27 mouse cellular contexts compared by ENCODE assay signal in genomic region chr5:123932927-123933326, GRCm38 (mm10). TPM values are rescaled to one million over a fixed set of nuclear protein-coding genes. Genes with fewer than 3 reads are reported as not detected.
DNase-seq lines count a peak whose midpoint lies in the region; ATAC-seq and TF ChIP-seq lines count a peak whose summit lies in the region.
"Had no signal": no experiment of that assay in that cellular context is flagged by ENCODE, and none has a peak within 500 bp of the region (broad histone marks: within the 10 kb centered on the region; RNA-seq: fewer than 3 reads in every experiment).

No protein-coding gene starts in this region.

- no peak overlapping the region for H3K4me2 ChIP-seq in intestine, postnatal 0 days (replicated peaks; ENCODE audit: low read depth)
- no peak overlapping the region for H3K4me2 ChIP-seq in intestine, embryonic 16.5 days (ENCODE audit: low read depth, low read length)
- H3K4me2 ChIP-seq in lung, embryonic 14.5 days: no peak overlapping the region
- no peak overlapping the region for H3K4me2 ChIP-seq in stomach, postnatal 0 days (replicated peaks; ENCODE audit: low read depth)
- H3K4me2 ChIP-seq: limb, embryonic 12.5 days; neural tube, embryonic 15.5 days; stomach, embryonic 15.5 days had no signal

- no peak overlapping the region for H3K27ac ChIP-seq in intestine, postnatal 0 days (ENCODE audit: low read depth, low read length)
- H3K27ac ChIP-seq in intestine, embryonic 16.5 days (ENCODE audit: low read length): no peak overlapping the region
- H3K27ac ChIP-seq in lung, embryonic 14.5 days (ENCODE audit: low read depth): no peak overlapping the region
- no peak overlapping the region for H3K27ac ChIP-seq in stomach, postnatal 0 days (replicated peaks)
- H3K27ac ChIP-seq: forebrain, embryonic 10.5 days; heart, embryonic 10.5 days; limb, embryonic 12.5 days; neural tube, embryonic 15.5 days; stomach, embryonic 15.5 days had no signal

- TF ChIP-seq POLR2A in lung, adult 2 months (IDR thresholded peaks at IDR 0.05; ENCODE audit: borderline replicate concordance, extremely low read depth, low read depth, low read length): no peak

- no peak overlapping the region for H3K4me3 ChIP-seq in intestine, postnatal 0 days (ENCODE audit: low read depth, low read length)
- no peak overlapping the region for H3K4me3 ChIP-seq in intestine, embryonic 16.5 days (ENCODE audit: low read length)
- no peak overlapping the region for H3K4me3 ChIP-seq in lung, embryonic 14.5 days (ENCODE audit: low read depth, low read length)
- H3K4me3 ChIP-seq in lung, adult 2 months (replicated peaks; ENCODE audit: extremely low read depth, low read depth, low read length): no peak overlapping the region
- H3K4me3 ChIP-seq in stomach, postnatal 0 days (ENCODE audit: low read depth, low read length): no peak overlapping the region
- H3K4me3 ChIP-seq: forebrain, embryonic 10.5 days; heart, embryonic 10.5 days; limb, embryonic 12.5 days; neural tube, embryonic 15.5 days; stomach, embryonic 15.5 days had no signal

- DNase-seq in lung, embryonic 14.5 days: no peak
- DNase-seq in lung, adult 2 months: no peak
- DNase-seq in NIH3T3 (ENCODE audit: low read depth): peak; percentile 11
- DNase-seq in stomach, postnatal 0 days (ENCODE audit: low spot score): no peak
- DNase-seq: adrenal gland, adult 2 months; cerebellum, adult 11 months; cerebellum, postnatal 10 days; kidney, adult 11 months; lung, postnatal 36 days; right cerebral cortex, adult 18-20 months; thymus, adult 18-20 months; thymus, postnatal 36 days had no signal

- peaks cover 6% of the 10 kb centered on the region; the same call in 1 of the 2 replicates for H3K36me3 ChIP-seq in intestine, postnatal 0 days (ENCODE audit: control insufficient read depth, insufficient read depth)
- H3K36me3 ChIP-seq in intestine, embryonic 16.5 days (ENCODE audit: control insufficient read depth, insufficient read depth, low read length): peaks cover 3% of the 10 kb centered on the region; the same call in 1 of the 2 replicates
- H3K36me3 ChIP-seq in lung, embryonic 14.5 days (ENCODE audit: insufficient read depth): peaks cover 13% of the 10 kb centered on the region
- H3K36me3 ChIP-seq in stomach, postnatal 0 days (ENCODE audit: control insufficient read depth, insufficient read depth, low read length): no peaks in the 10 kb centered on the region

- no peak for TF ChIP-seq EP300 in stomach, postnatal 0 days (optimal IDR thresholded peaks at IDR 0.05)

- no peak overlapping the region for H3K9ac ChIP-seq in intestine, postnatal 0 days (ENCODE audit: low read depth, low read length)
- H3K9ac ChIP-seq in intestine, embryonic 16.5 days (ENCODE audit: low read depth, low read length): no peak overlapping the region
- no peak overlapping the region for H3K9ac ChIP-seq in lung, embryonic 14.5 days
- no peak overlapping the region for H3K9ac ChIP-seq in stomach, postnatal 0 days (ENCODE audit: low read length)
- H3K9ac ChIP-seq: limb, embryonic 12.5 days; neural tube, embryonic 15.5 days; stomach, embryonic 15.5 days had no signal

- no peaks in the 10 kb centered on the region for H3K9me3 ChIP-seq in intestine, postnatal 0 days (ENCODE audit: control insufficient read depth)
- H3K9me3 ChIP-seq in intestine, embryonic 16.5 days (ENCODE audit: control insufficient read depth, low read length): no peaks in the 10 kb centered on the region
- no peaks in the 10 kb centered on the region for H3K9me3 ChIP-seq in lung, embryonic 14.5 days (ENCODE audit: low read depth, low read length)
- H3K9me3 ChIP-seq in stomach, postnatal 0 days (ENCODE audit: control insufficient read depth, low read length): no peaks in the 10 kb centered on the region
- H3K9me3 ChIP-seq: forebrain, embryonic 10.5 days; heart, embryonic 10.5 days; limb, embryonic 12.5 days; neural tube, embryonic 15.5 days; stomach, embryonic 15.5 days had no signal

- H3K4me1 ChIP-seq in intestine, postnatal 0 days (replicated peaks; ENCODE audit: control insufficient read depth, insufficient read depth, low read length): peaks cover 3% of the 10 kb centered on the region; the same call in 1 of the 2 replicates
- H3K4me1 ChIP-seq in intestine, embryonic 16.5 days (ENCODE audit: control insufficient read depth, insufficient read depth, low read length): peaks cover 2% of the 10 kb centered on the region; the same call in 1 of the 2 replicates
- no peaks in the 10 kb centered on the region for H3K4me1 ChIP-seq in lung, embryonic 14.5 days (ENCODE audit: insufficient read depth)
- no peaks in the 10 kb centered on the region for H3K4me1 ChIP-seq in lung, adult 2 months (ENCODE audit: control insufficient read depth, insufficient read depth, low read length)
- no peaks in the 10 kb centered on the region for H3K4me1 ChIP-seq in stomach, postnatal 0 days (replicated peaks; ENCODE audit: control insufficient read depth, insufficient read depth)

- TF ChIP-seq CTCF in intestine, postnatal 0 days (IDR thresholded peaks at IDR 0.05; ENCODE audit: low read depth): peak; percentile 40; the same call in 1 of the 2 replicates
- TF ChIP-seq CTCF in lung, embryonic 14.5 days (IDR thresholded peaks at IDR 0.05; ENCODE audit: low read depth): peak; percentile 29; the same call in 1 of the 2 replicates
- TF ChIP-seq CTCF in lung, adult 2 months (IDR thresholded peaks at IDR 0.05; ENCODE audit: insufficient read depth, low read length): no peak
- TF ChIP-seq CTCF in stomach, postnatal 0 days (IDR thresholded peaks at IDR 0.05; ENCODE audit: low read depth): peak; percentile 43

- no peaks in the 10 kb centered on the region for H3K27me3 ChIP-seq in intestine, postnatal 0 days (replicated peaks; ENCODE audit: control insufficient read depth, insufficient read depth, low read length)
- H3K27me3 ChIP-seq in intestine, embryonic 16.5 days (replicated peaks; ENCODE audit: control insufficient read depth, insufficient read depth, low read length): no peaks in the 10 kb centered on the region
- H3K27me3 ChIP-seq in lung, embryonic 14.5 days (ENCODE audit: insufficient read depth, low read length): no peaks in the 10 kb centered on the region
- no peaks in the 10 kb centered on the region for H3K27me3 ChIP-seq in stomach, postnatal 0 days (ENCODE audit: control insufficient read depth, insufficient read depth, low read length)
- H3K27me3 ChIP-seq: limb, embryonic 12.5 days; neural tube, embryonic 15.5 days; stomach, embryonic 15.5 days had no signal

- no peak for ATAC-seq in intestine, postnatal 0 days
- ATAC-seq in intestine, embryonic 16.5 days: no peak
- no peak for ATAC-seq in lung, embryonic 14.5 days (ENCODE audit: insufficient read depth)
- no peak for ATAC-seq in stomach, postnatal 0 days (ENCODE audit: low FRiP score, low TSS enrichment)
- no peak for ATAC-seq in monocyte, adult 5-6 weeks (replicated peaks; ENCODE audit: insufficient number of reproducible peaks, low FRiP score, low TSS enrichment, poor library complexity, severe bottlenecking)
- ATAC-seq: hindbrain, embryonic 16.5 days; midbrain, embryonic 16.5 days had no signal

RNA-seq across cellular contexts. Expression of gene Ccdc62, which starts 2.4 kb away (rescaled TPM):
- polyA plus RNA-seq in intestine, postnatal 0 days (2015; fragmentation: Nextera tagmentation; extraction: Ambion mirVana): 3.8 and 4.0 TPM in 2 replicates
- 5.1 and 5.2 TPM in 2 replicates for polyA plus RNA-seq in intestine, embryonic 16.5 days (2015; fragmentation: Nextera tagmentation; extraction: Ambion mirVana)
- polyA plus RNA-seq in lung, embryonic 14.5 days (2014; fragmentation: Nextera tagmentation; extraction: Ambion mirVana): 8.3 and 9.3 TPM in 2 replicates
- polyA plus RNA-seq in lung, adult 2 months (2012; rRNA removed): 2.0 and 3.2 TPM in 2 replicates
- 5.4 TPM in 2 replicates for polyA plus RNA-seq in stomach, postnatal 0 days (2015; fragmentation: Nextera tagmentation; extraction: Ambion mirVana)
- total RNA-seq in monocyte, adult 5-6 weeks (2017): 0.97 to 2.9 TPM (median 1.2 TPM) in 3 replicates

RNA-seq across cellular contexts. Expression of gene Gm43518, which starts 5.7 kb away (rescaled TPM):
- 0.35 and 0.41 TPM in 2 replicates for polyA plus RNA-seq in intestine, postnatal 0 days (2015; fragmentation: Nextera tagmentation; extraction: Ambion mirVana)
- 1.2 and 2.8 TPM in 2 replicates for polyA plus RNA-seq in intestine, embryonic 16.5 days (2015; fragmentation: Nextera tagmentation; extraction: Ambion mirVana)
- polyA plus RNA-seq in lung, embryonic 14.5 days (2014; fragmentation: Nextera tagmentation; extraction: Ambion mirVana): 0.95 and 1.4 TPM in 2 replicates
- 0.41 and 0.53 TPM in 2 replicates for polyA plus RNA-seq in lung, adult 2 months (2012; rRNA removed)
- 0.56 and 0.91 TPM in 2 replicates for polyA plus RNA-seq in stomach, postnatal 0 days (2015; fragmentation: Nextera tagmentation; extraction: Ambion mirVana)
- total RNA-seq in monocyte, adult 5-6 weeks (2017): not detected in 3 replicates
- total RNA-seq: gastrocnemius, adult 18-20 months; left cerebral cortex, postnatal 14 days had no signal
- polyA plus RNA-seq: adrenal gland, adult 2 months; C2C12; embryonic facial prominence, embryonic 11.5 days had no signal

RNA-seq across cellular contexts. Expression of gene Denr, which starts 26.0 kb away (rescaled TPM):
- 82.7 and 89.1 TPM in 2 replicates for polyA plus RNA-seq in intestine, postnatal 0 days (2015; fragmentation: Nextera tagmentation; extraction: Ambion mirVana)
- 96.2 and 115 TPM in 2 replicates for polyA plus RNA-seq in intestine, embryonic 16.5 days (2015; fragmentation: Nextera tagmentation; extraction: Ambion mirVana)
- polyA plus RNA-seq in lung, embryonic 14.5 days (2014; fragmentation: Nextera tagmentation; extraction: Ambion mirVana): 130 and 137 TPM in 2 replicates
- polyA plus RNA-seq in lung, adult 2 months (2012; rRNA removed): 18.7 and 20.3 TPM in 2 replicates
- polyA plus RNA-seq in stomach, postnatal 0 days (2015; fragmentation: Nextera tagmentation; extraction: Ambion mirVana): 107 and 122 TPM in 2 replicates
- total RNA-seq in monocyte, adult 5-6 weeks (2017): 29.5 to 40.2 TPM (median 34.4 TPM) in 3 replicates

RNA-seq across cellular contexts. Expression of gene Hip1r, which starts 40.5 kb away (rescaled TPM):
- polyA plus RNA-seq in intestine, postnatal 0 days (2015; fragmentation: Nextera tagmentation; extraction: Ambion mirVana): 18.3 and 22.6 TPM in 2 replicates
- 33.8 and 34.8 TPM in 2 replicates for polyA plus RNA-seq in intestine, embryonic 16.5 days (2015; fragmentation: Nextera tagmentation; extraction: Ambion mirVana)
- polyA plus RNA-seq in lung, embryonic 14.5 days (2014; fragmentation: Nextera tagmentation; extraction: Ambion mirVana): 9.1 and 9.3 TPM in 2 replicates
- polyA plus RNA-seq in lung, adult 2 months (2012; rRNA removed): 31.9 and 36.4 TPM in 2 replicates
- 31.2 and 32.2 TPM in 2 replicates for polyA plus RNA-seq in stomach, postnatal 0 days (2015; fragmentation: Nextera tagmentation; extraction: Ambion mirVana)
- total RNA-seq in monocyte, adult 5-6 weeks (2017): 47.8 to 65.8 TPM (median 64.6 TPM) in 3 replicates

RNA-seq across cellular contexts. Expression of gene Hcar1, which starts 53.1 kb away (rescaled TPM):
- polyA plus RNA-seq in intestine, postnatal 0 days (2015; fragmentation: Nextera tagmentation; extraction: Ambion mirVana): 1.4 TPM in 2 replicates
- polyA plus RNA-seq in intestine, embryonic 16.5 days (2015; fragmentation: Nextera tagmentation; extraction: Ambion mirVana): 3.2 and 3.4 TPM in 2 replicates
- polyA plus RNA-seq in lung, embryonic 14.5 days (2014; fragmentation: Nextera tagmentation; extraction: Ambion mirVana): 0.66 and 0.81 TPM in 2 replicates
- polyA plus RNA-seq in lung, adult 2 months (2012; rRNA removed): 1.4 and 2.7 TPM in 2 replicates
- 4.9 and 6.0 TPM in 2 replicates for polyA plus RNA-seq in stomach, postnatal 0 days (2015; fragmentation: Nextera tagmentation; extraction: Ambion mirVana)
- total RNA-seq in monocyte, adult 5-6 weeks (2017): not detected in 3 replicates
- total RNA-seq: hematopoietic stem cell, adult 5-6 weeks had no signal
- polyA plus RNA-seq: forebrain, embryonic 10.5 days; heart, embryonic 10.5 days; limb, embryonic 12.5 days had no signal
